Mouse (Mus musculus): ENCODE results near the gene Pde7b. TPM values are rescaled to one million over a fixed set of nuclear protein-coding genes. Genes with fewer than 3 reads are reported as not detected.

Pde7b gene
- polyA plus RNA-seq, 1 experiment, result 6.1 TPM

- no peak for TF ChIP-seq POLR2A (IDR thresholded peaks at IDR 0.05; ENCODE audit: borderline replicate concordance, extremely low read depth, insufficient read depth, insufficient read length, poor library complexity, severe bottlenecking)
- no peak for TF ChIP-seq CTCF (IDR thresholded peaks at IDR 0.05; ENCODE audit: borderline replicate concordance, extremely low read depth, insufficient read depth, insufficient read length)
- DNase-seq (ENCODE audit: low read depth), result no peak
These were observed 216.4 kb downstream of the Pde7b start for GRCm38 (mm10) chr10:20508497-20508896.

GRCm38 (mm10) chr10:20507732-20508412, 217.0 kb downstream of the Pde7b start:
- TF ChIP-seq CTCF (IDR thresholded peaks at IDR 0.05; ENCODE audit: borderline replicate concordance, extremely low read depth, insufficient read depth, insufficient read length), result no peak
- no peak for TF ChIP-seq POLR2A (IDR thresholded peaks at IDR 0.05; ENCODE audit: borderline replicate concordance, extremely low read depth, insufficient read depth, insufficient read length, poor library complexity, severe bottlenecking)
- DNase-seq (ENCODE audit: low read depth), result no peak

- DNase-seq (ENCODE audit: low read depth), result no peak
- TF ChIP-seq CTCF (IDR thresholded peaks at IDR 0.05; ENCODE audit: borderline replicate concordance, extremely low read depth, insufficient read depth, insufficient read length) (no peak), POLR2A (IDR thresholded peaks at IDR 0.05; ENCODE audit: borderline replicate concordance, extremely low read depth, insufficient read depth, insufficient read length, poor library complexity, severe bottlenecking) (no peak)
These were observed 217.8 kb downstream of the Pde7b start for GRCm38 (mm10) chr10:20507069-20507468.

DNA sequence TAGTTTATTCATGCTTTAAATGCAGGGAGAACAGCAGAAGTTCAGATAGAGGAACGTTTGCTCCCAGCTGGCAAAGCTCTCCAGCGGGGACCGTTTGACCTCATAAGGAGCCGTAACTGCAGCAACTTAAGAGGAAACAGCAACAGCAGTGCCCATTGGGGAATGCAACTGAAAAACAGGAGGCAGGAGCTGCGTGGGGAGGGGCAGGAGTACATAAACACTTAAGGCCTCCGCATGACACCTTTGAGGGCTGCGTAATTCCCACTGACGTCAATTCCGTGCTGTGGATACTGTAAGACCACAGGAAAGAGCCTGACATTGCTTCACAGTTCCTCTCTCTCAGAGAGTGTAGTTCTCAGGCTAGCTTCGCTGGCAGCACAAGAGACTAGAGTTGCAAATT, 219.4 kb downstream of the Pde7b start:
- no peak for TF ChIP-seq POLR2A (IDR thresholded peaks at IDR 0.05; ENCODE audit: borderline replicate concordance, extremely low read depth, insufficient read depth, insufficient read length, poor library complexity, severe bottlenecking)
- no peak for TF ChIP-seq CTCF (IDR thresholded peaks at IDR 0.05; ENCODE audit: borderline replicate concordance, extremely low read depth, insufficient read depth, insufficient read length)
- DNase-seq (ENCODE audit: low read depth), result no peak

GRCm38 (mm10) chr10:20504800-20505199, 220.1 kb downstream of the Pde7b start:
- DNase-seq (ENCODE audit: low read depth), result no peak
- TF ChIP-seq POLR2A (IDR thresholded peaks at IDR 0.05; ENCODE audit: borderline replicate concordance, extremely low read depth, insufficient read depth, insufficient read length, poor library complexity, severe bottlenecking) (no peak), CTCF (IDR thresholded peaks at IDR 0.05; ENCODE audit: borderline replicate concordance, extremely low read depth, insufficient read depth, insufficient read length) (no peak)

GRCm38 (mm10) chr10:20503265-20504025, 221.4 kb downstream of the Pde7b start:
- no peak for DNase-seq (ENCODE audit: low read depth)
- TF ChIP-seq POLR2A (IDR thresholded peaks at IDR 0.05; ENCODE audit: borderline replicate concordance, extremely low read depth, insufficient read depth, insufficient read length, poor library complexity, severe bottlenecking), result no peak
- no peak for TF ChIP-seq CTCF (IDR thresholded peaks at IDR 0.05; ENCODE audit: borderline replicate concordance, extremely low read depth, insufficient read depth, insufficient read length)

GRCm38 (mm10) chr10:20501221-20501620, 223.7 kb downstream of the Pde7b start:
- DNase-seq (ENCODE audit: low read depth), result no peak
- TF ChIP-seq POLR2A (IDR thresholded peaks at IDR 0.05; ENCODE audit: borderline replicate concordance, extremely low read depth, insufficient read depth, insufficient read length, poor library complexity, severe bottlenecking), result no peak
- TF ChIP-seq CTCF (IDR thresholded peaks at IDR 0.05; ENCODE audit: borderline replicate concordance, extremely low read depth, insufficient read depth, insufficient read length), result no peak

GRCm38 (mm10) chr10:20495051-20495450, 229.8 kb downstream of the Pde7b start:
- DNase-seq (ENCODE audit: low read depth), result no peak
- TF ChIP-seq POLR2A (IDR thresholded peaks at IDR 0.05; ENCODE audit: borderline replicate concordance, extremely low read depth, insufficient read depth, insufficient read length, poor library complexity, severe bottlenecking) (no peak), CTCF (IDR thresholded peaks at IDR 0.05; ENCODE audit: borderline replicate concordance, extremely low read depth, insufficient read depth, insufficient read length) (no peak)

DNA sequence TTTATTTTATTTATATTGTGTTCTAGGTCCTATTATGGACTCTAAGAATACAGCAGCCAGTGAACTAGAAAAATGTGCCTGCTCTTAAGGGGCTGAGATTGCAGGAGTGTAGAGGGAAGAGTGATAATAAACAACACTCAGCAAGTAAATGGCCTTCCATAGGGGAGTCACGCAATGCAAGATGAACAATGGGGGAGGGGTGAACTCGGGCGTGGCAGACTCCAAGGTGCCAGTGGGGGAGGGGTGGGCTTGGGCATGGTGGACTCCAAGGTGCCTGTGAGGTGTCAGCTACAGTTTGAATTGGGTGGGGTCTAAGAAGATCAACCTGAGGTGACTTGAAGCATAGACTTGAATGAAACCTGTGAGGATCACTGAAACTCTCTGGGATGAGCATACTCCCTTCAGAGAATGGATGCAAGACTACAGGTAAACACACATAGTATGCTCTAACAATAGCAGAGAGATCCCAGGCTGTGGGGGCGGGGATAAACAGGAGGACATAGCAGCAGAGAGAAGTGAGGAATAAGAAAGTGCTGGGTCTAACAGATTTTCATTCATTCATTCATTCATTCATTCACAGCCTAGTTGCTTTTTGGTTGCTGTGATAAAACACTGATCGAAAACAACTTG, 230.9 kb downstream of the Pde7b start:
- no peak for DNase-seq (ENCODE audit: low read depth)
- TF ChIP-seq CTCF (IDR thresholded peaks at IDR 0.05; ENCODE audit: borderline replicate concordance, extremely low read depth, insufficient read depth, insufficient read length), result no peak
- TF ChIP-seq POLR2A (IDR thresholded peaks at IDR 0.05; ENCODE audit: borderline replicate concordance, extremely low read depth, insufficient read depth, insufficient read length, poor library complexity, severe bottlenecking), result no peak

DNA sequence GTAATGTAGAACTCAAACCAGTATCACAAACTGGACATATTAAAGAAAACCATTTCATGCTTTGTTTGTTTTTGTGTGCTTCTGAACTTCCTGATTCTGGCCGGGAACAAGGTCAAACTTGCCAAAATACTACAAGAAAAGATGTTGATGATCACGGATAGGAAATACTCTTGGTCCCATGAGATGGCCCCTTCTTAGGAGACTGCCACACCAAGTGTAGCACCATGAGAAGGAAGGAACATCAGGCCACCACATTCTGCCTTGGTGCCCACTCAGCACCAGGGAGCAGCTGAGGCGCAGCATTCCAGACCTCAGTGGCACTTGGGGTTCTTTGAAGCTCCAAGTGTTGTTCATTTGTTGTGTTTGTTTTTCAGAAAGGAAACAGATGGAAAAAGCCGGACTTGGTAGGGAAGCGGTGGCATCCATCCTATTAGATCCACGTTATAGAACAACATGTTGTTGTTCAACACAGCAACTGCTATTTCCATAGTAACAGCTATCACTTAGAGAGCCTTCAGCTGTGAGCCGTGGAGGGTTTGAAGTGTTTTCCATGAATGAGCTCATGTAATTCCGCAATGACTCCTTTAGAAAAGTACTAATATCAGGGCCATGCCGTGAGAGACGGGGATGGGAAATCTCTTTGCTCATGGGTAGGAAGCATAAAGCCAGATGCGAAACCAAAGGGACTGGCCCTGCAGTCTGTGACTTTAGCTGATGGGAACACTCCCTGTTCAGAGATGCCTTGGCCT, 232.5 kb downstream of the Pde7b start:
- TF ChIP-seq CTCF (IDR thresholded peaks at IDR 0.05; ENCODE audit: borderline replicate concordance, extremely low read depth, insufficient read depth, insufficient read length), result no peak
- no peak for TF ChIP-seq POLR2A (IDR thresholded peaks at IDR 0.05; ENCODE audit: borderline replicate concordance, extremely low read depth, insufficient read depth, insufficient read length, poor library complexity, severe bottlenecking)
- DNase-seq (ENCODE audit: low read depth), result peak; percentile 65

DNA sequence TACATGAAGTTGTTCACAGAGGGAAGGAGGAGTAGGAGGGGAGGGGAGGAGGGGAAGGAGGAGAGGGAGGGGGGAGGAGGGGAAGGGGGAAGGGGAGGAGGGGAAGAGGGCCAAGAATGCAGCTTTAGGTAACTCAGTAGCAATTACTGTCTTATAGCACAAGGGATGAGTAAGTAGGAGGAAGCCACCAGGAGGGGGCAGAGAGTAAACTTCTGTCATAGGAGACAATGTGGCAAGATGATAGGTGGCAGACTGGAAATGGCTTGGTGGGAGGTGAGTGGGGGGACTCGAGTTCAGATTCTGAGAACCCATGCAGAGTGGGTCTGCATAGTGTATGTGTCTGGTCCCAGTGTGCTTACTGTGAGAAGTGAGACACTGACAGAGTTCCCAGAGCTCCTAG, 234.1 kb downstream of the Pde7b start:
- no peak for DNase-seq (ENCODE audit: low read depth)
- TF ChIP-seq POLR2A (IDR thresholded peaks at IDR 0.05; ENCODE audit: borderline replicate concordance, extremely low read depth, insufficient read depth, insufficient read length, poor library complexity, severe bottlenecking), result no peak

All from brain, embryonic 14.5 days (tissue).